Mouse (Mus musculus) cerebellum, adult 9-10 months (tissue): Measurements from ENCODE around the gene Mbnl1.
"Not testable (repeated sequence)": the region's sequence is repeated elsewhere in the genome, so short reads cannot be mapped to it uniquely, and the experiment has no call there.

Experiments
- DNase-seq: peaks from one replicate; pipeline ENCODE4 v3.0.0; 2022

The Mbnl1 gene

DNA sequence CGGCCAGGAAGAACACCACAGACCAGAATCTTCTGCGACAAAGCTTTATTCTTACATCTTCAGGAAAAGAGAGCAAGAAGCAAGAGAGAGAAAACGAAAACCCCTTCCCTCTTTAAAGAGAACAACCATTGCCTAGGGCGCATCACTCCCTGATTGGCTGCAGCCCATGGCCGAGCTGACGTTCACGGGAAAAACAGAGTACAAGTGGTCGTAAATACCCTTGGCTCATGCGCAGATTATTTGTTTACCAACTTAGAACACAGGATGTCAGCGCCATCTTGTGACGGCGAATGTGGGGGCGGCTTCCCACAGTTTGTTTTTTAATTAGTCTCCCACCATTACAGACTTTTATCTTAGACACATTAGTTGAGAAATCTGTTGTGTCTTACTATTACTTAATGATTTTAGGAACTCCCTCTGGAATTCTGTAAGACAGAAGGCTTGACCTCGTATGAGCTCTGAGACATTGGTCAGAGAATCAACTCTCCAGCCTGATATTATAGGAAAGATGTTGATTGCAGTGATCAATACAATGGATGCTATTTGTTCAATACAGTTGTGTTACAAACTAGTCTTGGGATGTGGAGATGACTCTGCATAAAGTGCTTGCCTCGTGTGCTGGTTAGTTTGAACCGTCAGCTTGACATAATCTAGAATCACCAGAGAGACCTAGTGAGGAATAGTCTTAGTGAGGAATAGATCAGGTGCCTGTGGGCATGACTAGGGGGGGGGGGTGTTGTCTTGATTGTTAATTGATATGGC, 22.3 kb downstream of the Mbnl1 start:
- not testable (repeated sequence) for DNase-seq

DNA sequence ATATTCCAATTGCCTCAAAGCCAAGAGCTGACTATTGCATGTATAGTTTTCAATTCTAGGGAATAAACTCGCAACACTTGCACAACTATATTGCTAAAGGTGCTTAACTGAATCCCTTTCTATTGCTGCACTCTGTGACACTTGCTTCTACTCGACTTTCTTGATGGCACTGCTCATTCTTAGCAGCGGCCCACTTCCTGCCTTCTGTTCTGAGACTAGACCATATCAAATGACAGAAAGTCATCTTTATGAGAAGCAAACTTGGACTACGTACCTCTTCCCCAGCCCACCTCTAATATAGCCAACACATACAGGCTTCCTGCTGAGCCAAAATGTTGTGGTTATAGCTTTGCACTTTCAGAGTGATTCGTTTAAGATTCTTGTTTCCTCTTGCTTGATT, 23.6 kb downstream of the Mbnl1 start:
- no peak for DNase-seq

DNA sequence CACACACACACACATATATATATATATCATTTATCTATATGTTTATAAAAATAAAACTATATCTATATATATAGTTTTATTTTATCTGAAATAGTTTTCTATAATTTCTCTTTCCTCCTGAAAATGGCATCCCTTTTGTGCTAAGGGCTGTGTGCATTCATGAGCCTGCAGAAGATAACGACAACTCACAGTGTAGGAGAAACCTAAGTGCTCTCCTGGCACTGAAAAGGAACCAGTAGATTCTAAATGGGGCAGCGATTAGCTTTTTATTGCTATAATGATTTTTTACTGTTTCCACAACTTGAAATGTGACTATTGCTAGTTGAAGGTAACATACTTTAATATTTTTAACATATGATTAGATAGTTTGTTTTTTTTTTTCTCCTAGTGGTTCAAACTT, 25.5 kb downstream of the Mbnl1 start:
- no peak for DNase-seq

DNA sequence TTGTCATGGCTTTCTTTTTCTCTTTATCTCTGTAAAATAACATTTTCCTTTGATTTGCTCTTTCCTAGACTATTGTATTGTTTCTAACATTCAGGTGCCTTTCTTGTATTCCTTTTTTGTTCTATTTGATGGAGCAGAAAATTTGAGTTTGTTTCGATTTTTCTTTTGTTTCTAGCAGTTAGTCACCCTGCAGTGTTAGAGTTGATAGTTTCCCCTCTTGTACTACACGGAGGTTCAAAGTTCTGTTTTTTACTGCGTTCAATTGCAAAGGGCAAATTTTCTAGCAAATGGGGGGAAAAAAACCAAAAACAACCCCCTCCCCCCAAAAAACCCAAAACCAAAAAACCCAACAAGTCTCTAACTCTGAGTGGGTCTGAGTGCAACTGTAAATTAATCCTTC, 26.0 kb downstream of the Mbnl1 start:
- DNase-seq, result no peak

DNA sequence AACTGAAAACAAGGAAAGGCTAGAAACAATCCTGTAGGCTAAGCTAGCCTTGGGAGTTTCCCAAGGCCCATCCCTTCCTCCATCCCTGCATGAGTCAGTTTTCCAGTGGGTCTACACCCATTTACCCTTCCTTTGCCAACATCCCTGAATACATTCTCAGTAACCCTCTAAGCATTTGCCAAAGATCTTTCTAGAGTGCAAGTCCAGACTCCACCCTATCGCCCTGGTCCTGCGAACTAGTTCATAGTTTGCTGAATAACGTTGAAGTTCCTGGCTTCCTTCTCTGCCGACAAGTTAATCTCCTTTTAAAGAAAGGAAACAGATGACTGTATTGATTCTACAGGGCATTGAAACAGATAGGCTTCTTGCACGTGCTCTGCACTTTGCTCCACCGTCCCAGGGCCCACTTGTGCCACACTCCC, 26.5 kb downstream of the Mbnl1 start:
- DNase-seq, result no peak

DNA sequence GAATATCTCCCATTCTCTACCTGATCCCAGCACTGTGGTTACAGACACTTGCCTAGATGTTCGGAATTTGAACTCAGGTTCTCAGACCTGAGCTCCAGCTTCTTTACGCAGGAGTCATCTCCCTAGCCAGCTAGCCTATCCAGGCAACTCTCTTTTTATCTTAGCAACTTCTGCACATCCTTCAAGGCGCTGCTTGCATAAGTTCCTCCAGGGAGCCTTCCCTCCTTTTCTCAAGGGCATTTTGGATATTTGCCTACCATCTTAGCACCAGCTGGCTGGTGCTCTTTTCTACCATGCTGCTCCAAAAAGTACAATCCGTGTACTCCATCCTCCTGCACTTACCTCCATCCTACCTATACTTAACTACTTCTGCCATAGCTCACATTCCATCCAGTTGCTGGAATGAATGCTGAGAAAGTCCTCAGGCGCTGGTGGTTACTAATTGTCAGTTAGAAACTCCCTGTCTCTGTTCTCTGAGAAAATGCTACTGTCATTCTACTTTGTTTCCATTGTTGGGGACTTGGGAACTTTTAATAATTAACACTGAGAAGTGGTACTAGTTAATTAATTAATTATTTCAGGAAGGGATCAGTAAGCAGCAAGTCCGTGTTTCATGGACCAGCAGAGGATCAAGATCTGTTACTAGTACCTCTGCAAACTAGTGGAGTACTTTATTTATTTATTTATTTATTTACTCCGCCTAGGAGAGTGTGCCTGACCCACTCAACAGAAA, 27.3 kb downstream of the Mbnl1 start:
- no peak for DNase-seq

DNA sequence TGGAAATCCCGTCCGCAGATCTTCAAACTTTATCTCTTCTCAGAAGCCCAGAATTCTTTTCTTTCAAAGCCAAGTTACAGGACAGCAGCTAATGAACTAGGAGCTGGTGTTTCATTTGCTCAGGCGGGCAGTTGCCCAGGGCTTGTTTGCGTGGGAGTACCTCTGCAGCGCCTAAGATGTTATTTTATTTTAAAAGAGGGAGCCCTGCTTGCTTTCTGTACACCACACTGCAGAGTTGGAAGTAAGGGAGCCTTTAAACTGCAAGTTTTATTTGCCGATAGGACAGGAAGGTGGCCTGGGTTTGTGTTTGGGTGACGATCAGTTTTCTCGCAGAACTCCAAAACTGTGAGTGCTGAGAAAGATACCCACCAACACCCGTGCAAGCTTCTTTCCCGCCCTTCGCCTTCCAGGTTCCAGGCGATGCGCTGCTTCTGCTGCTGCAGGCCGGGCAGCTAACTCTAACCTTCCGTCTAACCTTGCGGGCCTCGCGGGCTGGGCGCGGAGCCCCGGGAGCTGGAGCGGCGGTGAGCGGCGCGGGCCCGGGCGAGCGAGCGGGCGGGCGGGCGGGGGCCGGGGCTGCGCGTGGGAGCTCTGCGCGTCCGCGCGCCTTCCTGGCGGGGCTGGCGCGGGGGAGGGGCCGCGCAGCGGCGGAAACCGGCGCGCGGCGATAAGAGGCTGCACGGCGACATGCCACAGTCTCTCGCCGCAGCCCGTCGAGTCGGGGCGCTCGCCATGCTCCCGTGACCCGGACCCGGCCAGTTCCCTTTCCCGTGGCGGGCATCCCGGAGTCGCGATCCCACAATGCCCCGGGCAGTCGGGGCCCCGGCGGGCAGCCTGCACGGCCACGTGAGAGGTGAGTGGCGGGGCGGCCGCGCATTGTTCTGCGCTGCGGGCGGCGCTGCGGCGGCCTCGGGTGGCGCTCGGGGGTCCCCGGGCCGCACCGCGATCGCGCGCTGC, 28.2 kb downstream of the Mbnl1 start:
- DNase-seq, result peak; percentile 84

DNA sequence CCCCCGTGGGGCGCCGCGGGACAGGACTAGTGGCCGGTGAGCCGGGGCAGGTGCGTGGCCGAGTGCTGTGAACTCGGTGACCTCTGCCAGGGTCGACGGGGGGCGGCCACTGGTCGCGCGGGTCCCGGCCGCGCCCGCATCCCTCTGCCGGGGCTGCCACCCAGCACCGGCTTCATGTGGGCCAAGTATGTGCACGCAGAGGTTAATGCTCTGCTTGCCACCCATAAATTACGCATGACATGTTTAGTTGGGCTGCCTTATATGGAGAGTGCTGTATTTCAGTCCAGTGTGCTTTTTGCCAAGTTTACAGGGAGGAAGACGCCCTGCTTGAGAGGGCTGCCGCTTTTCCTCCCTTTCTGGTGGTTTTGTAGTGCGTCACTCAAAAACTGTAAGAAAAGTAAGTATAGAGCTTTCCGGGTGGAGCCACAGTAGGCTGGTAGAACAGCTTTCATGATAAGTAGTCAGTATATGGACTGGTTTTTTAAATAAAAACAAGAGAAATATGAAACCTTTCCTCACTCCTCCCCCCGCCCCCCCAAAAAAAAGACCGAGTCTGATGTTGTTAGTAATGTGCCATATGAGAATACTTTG, 29.0 kb downstream of the Mbnl1 start:
- peak; percentile 82 for DNase-seq

DNA sequence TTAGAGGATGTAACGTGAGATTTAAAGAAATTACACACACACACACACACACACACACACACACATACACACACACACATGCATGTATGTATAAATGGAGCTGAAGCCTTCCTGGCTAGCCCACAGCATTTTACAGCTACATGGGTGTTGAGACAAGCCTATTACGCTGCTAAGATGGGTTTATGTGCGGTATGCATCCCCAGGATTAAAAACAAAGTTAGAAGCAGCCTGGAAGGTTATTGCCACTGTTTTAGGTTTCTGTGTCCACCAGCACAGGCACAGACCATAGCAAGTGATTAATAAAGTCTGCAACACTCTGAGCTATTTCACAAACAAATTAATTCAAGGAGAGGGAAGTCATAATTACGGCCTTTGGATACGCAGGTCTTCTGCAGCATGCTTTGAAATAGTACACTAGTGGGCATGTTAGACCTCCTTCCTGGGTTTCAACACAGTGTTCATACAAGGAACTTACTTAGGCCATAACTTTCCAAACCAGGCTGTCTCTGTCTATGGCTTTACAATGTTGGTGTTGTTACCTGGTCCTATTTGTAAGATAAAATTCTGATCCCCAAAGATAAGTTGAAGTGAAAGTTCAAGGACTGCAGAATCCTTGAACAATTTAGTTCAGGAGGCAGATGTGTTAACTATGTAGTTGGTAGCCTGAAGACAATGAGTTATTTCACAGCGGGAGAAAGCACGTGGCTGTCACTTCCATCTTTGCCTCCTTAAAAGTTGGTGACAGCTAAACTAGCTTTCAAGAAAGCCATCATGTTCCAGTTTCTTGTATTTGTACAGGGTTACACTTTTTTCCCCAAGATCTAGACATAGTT, 29.7 kb downstream of the Mbnl1 start:
- DNase-seq, result no peak

DNA sequence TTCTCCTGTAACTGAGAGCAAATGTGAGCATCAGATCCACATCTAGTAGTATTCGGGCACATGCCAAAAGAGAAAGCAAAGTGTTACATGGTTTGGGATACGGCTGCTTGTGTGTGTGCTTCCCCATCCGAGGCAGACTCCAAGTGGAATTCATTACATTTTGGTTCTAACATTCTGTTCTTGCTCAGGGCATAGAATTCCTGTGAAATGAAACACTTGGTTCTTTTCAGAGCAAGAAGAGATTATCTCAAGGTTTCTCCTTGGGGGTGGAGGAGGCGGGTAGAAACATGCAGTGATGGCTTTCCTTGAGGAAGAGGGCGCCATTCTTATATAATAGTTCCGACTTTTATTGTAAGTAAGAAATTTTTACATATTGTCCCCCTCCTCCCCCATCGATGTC, 30.6 kb downstream of the Mbnl1 start:
- no peak for DNase-seq

DNA sequence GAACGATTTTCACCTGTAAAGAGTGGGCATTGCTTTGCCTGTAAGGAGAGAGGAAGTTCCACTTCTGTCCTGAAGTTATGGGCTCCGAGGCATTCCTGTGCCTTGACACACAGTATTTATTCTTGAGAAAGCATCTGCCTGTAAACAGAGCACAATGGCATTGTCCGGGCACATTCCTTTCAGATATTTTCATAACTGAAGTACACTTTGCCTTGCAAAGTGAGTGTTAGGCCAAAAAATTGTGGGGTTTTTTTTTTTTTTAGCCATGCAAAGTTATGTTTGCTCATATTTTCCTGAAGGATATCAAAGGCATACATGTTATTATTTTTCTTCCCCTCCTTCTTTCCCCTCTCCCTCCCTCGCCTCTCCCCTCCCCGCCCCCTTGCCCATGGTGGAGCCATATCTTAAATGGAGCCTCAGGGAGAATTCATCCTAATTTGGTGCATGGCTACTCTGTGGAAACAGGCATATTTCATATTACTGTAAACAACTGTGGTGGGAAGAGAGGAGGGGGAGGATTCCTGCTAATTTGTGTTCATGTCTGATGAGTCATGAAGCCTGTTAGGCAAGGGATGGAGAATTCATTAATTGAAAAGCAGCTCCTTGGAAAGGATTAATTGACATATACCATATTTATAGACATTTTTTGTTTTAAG, 32.3 kb downstream of the Mbnl1 start:
- DNase-seq, result no peak

DNA sequence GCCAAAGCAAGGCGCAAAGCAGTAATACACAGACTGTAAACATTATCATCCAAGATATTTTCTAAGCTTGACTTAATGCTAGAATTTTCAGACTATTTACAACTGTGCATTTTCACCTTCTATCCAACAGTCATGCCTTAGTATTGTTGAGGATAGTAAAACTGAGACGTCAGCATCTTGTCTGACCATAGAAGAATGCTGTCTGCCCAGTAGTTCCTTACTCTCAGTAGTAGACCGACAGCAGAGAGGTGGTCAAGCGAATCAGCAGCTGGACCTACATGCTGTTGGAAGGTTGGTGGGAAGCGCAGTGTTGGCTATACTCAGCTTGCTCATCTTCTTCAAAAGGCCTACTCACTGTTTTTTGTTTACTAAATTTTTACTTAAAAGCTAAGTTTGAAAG, 34.2 kb downstream of the Mbnl1 start:
- DNase-seq, result no peak

DNA sequence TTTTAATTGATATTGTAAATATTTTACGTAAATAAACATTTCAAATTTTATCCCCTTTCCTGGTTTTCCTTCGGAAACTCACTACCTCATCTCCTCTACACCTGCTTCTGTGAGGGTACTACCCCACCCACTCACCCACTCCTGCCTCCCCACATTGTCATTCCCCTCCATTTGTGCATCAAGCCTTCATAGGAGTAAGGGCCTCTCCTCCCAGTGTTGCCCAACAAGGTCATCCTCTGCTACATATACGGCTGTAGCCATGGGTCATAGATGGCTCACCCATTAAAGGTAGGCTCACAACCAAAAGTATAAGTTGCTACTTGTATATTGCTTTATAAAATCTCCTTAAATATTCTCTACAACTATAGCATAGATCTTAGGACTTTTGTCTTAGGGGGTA, 34.9 kb downstream of the Mbnl1 start:
- no peak for DNase-seq

DNA sequence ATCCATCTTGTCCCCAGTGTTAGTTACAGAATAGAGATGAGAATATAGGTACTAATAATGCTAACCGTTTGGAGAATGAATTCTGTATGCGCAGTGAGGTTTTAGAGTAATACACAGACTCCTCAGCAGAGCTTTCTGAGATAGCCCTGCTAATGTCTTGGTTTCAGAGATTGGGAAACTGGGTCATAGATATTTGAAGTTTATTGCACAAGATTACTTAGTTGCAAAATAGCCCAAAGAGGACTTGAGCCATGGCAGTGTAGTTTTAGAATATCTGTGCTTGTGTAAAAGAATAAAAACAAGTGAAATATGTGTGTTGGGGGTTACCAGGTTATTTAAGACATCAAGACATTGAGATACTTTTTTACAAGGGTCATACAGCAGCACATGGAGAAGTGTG, 35.3 kb downstream of the Mbnl1 start:
- DNase-seq, result no peak

DNA sequence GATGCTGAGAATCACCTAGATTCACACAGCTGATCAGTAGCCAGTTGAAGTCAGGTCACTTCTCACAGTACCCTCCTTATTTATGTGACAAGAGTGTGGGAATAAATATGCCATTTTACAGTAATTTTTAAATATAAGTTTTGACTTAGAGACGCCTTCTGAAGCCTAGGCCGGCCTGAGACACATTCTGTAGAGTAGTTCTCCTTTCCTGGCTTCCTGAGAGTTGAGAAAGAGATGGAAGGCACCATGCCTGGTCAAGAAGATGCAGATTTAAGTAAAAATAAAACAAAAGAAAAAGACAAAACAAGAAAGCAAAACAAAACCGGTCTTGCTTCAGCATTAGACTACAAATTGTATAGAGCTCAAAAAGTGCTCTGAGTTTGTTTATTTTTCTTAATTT, 38.6 kb downstream of the Mbnl1 start:
- DNase-seq, result no peak

DNA sequence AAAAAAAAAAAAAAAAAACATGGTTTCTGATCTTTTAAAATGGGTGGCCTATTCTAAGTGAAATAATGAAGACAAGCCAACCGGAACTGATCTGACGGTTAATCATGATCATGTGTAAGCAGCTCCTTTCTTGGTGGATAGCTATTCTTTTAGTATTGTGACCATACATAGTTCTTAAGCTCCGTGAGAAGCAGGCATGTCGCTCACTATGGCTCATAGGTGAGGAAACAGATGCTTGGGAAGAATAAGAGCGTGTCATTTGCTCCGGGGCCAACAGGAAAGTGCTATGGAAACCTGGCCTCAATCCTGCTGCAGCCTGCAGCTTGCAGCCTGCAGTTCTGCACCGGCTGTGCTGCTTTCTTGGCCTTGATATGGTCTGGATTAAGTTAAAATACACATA, 40.7 kb downstream of the Mbnl1 start:
- DNase-seq, result peak; percentile 65

DNA sequence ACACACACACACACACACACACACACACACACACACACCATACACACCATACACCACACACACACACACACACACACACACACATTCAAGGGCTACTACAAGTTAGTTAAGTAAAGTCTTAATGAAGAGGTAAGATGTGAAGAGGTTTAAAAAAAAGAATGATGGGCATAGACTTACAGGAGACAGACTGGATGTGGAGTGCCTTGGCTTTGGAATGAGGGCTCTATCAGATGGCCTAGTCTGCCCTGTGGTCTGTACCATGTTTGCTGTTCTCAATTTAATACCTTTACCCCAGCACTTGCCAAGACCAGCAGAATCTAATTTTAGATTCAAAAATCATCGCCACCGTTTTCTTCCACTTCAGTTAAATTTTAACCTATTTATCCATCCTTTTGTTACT, 41.1 kb downstream of the Mbnl1 start:
- no peak for DNase-seq

DNA sequence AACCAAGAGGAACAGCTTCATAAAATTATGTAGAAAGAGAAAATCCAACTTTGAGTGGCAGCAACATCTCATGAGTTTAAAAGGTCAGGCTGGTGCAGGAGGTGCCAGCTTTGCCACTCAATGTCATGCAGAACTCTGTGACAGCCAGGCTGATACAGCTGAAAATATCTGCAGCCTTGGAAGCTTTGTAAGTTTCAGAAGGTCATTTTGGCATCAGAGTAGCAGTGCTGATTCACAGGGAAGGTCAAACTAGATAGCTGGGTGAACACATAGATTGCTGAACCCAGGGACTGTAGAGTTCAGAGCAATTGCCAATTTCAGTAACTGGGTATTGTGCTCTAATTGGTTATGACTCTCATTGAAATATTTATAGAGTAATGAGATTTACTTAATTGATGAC, 42.8 kb downstream of the Mbnl1 start:
- DNase-seq, result no peak

DNA sequence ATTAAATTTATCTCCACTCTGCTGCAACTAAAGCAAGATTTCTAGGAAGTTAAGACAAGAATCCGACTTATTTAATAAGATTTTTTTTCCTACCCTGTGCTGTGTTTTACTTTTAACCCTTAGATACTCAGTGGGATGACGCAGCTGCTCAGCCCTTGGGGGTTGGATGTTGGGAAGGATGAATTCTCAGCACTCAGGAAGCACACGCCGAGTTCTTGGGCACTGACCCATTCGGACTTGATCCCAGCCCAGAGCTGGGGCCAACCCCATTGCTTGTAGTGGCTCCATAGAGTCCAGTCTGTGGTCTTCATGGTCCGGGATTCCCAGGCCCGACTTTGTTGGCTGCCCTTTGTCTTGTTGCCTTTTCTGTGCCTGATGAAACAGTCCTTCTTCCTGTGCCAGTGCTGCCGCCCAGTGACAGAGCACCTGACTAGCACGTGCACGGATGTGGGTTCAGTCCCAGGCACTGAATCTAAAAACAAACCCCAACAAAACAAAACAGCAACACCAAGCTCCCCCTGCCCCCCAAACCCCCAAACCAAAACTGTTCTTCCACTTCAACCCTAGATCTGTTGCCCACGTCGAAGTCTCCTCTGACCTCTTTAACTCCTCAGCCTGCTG, 43.5 kb downstream of the Mbnl1 start:
- no peak for DNase-seq

DNA sequence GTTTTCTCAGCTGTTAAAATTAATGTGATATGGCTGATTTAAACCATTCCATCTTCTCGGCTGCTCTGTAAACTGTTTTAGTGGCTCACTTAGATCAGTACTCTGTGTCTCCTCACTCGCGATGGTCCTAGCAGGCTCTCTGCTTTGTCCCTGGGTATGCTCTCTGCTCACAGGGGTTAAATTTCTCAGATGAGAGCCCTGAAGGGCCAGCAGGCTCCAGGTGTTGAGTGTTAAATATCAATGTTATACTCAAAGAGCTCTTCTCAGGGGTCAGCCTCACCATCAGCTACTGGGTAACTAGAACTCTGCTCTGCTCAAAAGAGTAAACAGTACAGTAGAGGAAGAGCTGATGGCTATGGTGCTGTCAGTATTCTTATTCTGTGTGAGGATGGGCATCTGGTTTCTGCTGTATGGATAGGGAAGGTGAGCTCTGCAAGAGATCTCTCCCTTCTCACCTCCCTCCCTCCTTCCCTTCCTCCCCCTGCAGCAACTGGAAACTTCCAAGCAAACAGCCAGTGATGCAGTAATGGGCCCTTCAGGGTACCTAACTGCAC, 44.7 kb downstream of the Mbnl1 start:
- DNase-seq, result no peak

DNA sequence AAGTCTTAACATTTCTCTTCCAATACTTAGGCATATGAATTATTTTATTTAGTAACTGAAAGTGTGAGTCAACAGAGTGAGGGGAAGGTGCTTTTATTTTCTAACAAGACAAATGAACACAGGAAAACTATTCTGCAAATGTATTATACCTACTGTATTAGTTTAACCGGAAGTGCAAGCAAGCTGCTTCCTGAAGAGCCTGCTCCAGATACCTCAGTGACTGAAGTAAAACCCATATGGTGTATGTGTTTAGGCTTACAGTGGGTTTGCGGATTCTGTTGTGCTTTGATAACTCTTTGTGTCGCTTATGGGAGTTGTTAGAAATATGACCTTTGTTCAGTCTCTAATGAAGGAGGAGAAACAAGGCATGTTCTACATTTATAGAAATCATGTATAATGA, 46.7 kb downstream of the Mbnl1 start:
- DNase-seq, result no peak
